Mouse (Mus musculus) liver, embryonic 14.5 days (tissue): ENCODE data around the gene Olfr223.
"Not testable (repeated sequence)": the region's sequence is repeated elsewhere in the genome, so short reads cannot be mapped to it uniquely, and the experiment has no call there.

ENCODE experiments used
- CTCF ChIP-seq: IDR thresholded peaks from 2 replicates; pipeline ENCODE4 v1.5.1; 2016; ENCODE audit warnings: antibody characterized with exemption, low read depth, control low read depth
- EP300 ChIP-seq: IDR thresholded peaks from 2 replicates; pipeline ENCODE4 v1.6.1; 2016; ENCODE audit warnings: antibody characterized with exemption, low read depth

GRCm38 (mm10) chr11:59576135-59576534 is 17.0 kb downstream of the Olfr223 start, which contains the start of gene Olfr222:
- not testable (repeated sequence) for TF ChIP-seq CTCF, EP300
